Mouse (Mus musculus) hindbrain, embryonic 16.5 days (tissue): Measurements from ENCODE around the gene Cdc40. TPM values are rescaled to one million over a fixed set of nuclear protein-coding genes. Genes with fewer than 3 reads are reported as not detected.

ENCODE experiments used
- ATAC-seq: fragments of 200-750 bp; cut with Nextera tagmentation; 2 replicates; pipeline ENCODE4 v1.8.0; 2017; ENCODE audit warnings: moderate TSS enrichment, moderate library complexity
- H3K27ac ChIP-seq: fragments of 300-500 bp; sonication (generic); 2 replicates; pipeline ENCODE4 v1.5.1; 2014; ENCODE audit warnings: low read depth, mild to moderate bottlenecking, control low read depth, low read length, moderate library complexity
- H3K27me3 ChIP-seq: fragments of 300-500 bp; sonication (generic); replicated peaks from 2 replicates; pipeline ENCODE4 v1.6.1; 2014; ENCODE audit warnings: low read length; ENCODE audit not compliant: control insufficient read depth, insufficient read depth
- H3K36me3 ChIP-seq: fragments of 300-500 bp; sonication (generic); 2 replicates; pipeline ENCODE4 v1.6.1; 2014; ENCODE audit warnings: mild to moderate bottlenecking, low read length, moderate library complexity, mixed read lengths; ENCODE audit not compliant: control insufficient read depth, insufficient read depth
- H3K4me1 ChIP-seq: fragments of 300-500 bp; sonication (generic); 2 replicates; pipeline ENCODE4 v1.6.1; 2014; ENCODE audit warnings: low read depth, low read length; ENCODE audit not compliant: control insufficient read depth, insufficient read depth
- H3K4me2 ChIP-seq: fragments of 300-500 bp; sonication (generic); 2 replicates; pipeline ENCODE4 v1.6.1; 2014; ENCODE audit warnings: mild to moderate bottlenecking, low read length, control low read depth, moderate library complexity
- H3K4me3 ChIP-seq: fragments of 300-500 bp; sonication (generic); 2 replicates; pipeline ENCODE4 v1.5.1; 2014; ENCODE audit warnings: mild to moderate bottlenecking, low read length, control low read depth, moderate library complexity
- H3K9ac ChIP-seq: fragments of 300-500 bp; sonication (generic); 2 replicates; pipeline ENCODE4 v1.6.1; 2014; ENCODE audit warnings: low read depth, mild to moderate bottlenecking, control low read depth, low read length, moderate library complexity
- H3K9me3 ChIP-seq: fragments of 300-500 bp; sonication (generic); 2 replicates; pipeline ENCODE4 v1.6.1; 2014; ENCODE audit warnings: mild to moderate bottlenecking, low read length, moderate library complexity; ENCODE audit not compliant: control insufficient read depth
- WGBS: fragments of 180-500 bp; shearing (Covaris S2); extraction: QIAGEN DNeasy Blood & Tissue Kit; methylation state at CpG from one replicate; pipeline ENCODE4 v1.1.7; 2014; 5-methylcytosine and 5-hydroxymethylcytosine counted together
- polyA plus RNA-seq: library from polyadenylated mRNA; unstranded; fragments of >200 nt; fragmentation: Nextera tagmentation; extraction: Ambion mirVana; gene quantifications from 2 replicates; pipeline ENCODE4 v1.2.1, GENCODE M21; 2015

Gene Cdc40
- 18.8 and 22.1 TPM in 2 replicates for polyA plus RNA-seq

DNA sequence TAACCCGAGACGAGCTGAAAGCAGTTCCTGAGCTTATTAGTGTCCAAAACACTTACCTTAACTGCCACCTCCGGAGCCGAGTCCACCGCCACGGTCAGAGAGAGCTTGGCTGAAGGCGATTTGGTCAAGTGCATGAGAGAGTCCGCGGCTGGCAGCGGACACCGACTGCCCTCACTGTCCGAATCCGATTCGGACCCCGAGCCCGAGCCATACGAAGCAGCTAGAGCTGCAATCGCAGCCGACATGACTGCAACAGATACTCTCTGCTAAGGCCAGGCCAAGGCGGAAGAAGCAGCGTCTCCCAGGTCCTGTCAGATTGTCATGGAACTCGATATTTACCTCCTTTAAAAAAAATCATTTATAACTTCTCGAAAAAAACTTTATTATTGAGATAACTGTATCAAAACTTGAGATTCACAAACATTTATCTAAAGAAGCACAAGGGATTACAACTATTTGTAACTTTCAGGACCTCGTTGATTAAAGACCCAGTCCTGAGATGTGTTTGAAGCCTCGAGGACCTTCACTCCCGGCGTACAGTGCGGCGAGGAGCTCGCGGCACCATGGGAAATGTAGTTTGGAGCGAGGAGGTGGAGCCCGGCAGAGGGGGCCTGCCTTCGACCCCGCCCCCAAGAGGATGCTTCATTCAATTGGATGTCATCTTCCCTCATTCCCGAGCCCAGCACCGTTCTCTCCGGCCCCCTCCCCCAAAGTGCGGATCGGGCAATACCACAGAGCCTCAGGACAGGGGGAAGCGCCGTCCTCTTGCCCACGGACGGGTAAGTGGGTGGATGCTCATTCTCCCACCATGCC lies at the start of gene Cdc40, which contains the start of gene Wasf1:
Gene Cdc40 (minus strand): TSS at position 481 of the 813 bp plus-strand sequence.
Gene Wasf1 (plus strand): TSS at position 645 of the 813 bp plus-strand sequence.
- Histone ChIP-seq H3K4me3 (peak within 1 kb of the TSS; percentile 96), H3K4me1 (peaks cover 16% of the 10 kb centered on the region), H3K27ac (peak within 1 kb of the TSS; percentile 100), H3K27me3 (no peaks in the 10 kb centered on the region), H3K36me3 (no peaks in the 10 kb centered on the region), H3K9me3 (no peaks in the 10 kb centered on the region), H3K4me2 (peak within 1 kb of the TSS; percentile 66), H3K9ac (peak within 1 kb of the TSS; percentile 98)
- under 1% methylated on average over 44 of the region's 44 CpGs for WGBS
- peak; percentile 98 for ATAC-seq

GRCm38 (mm10) chr10:40919464-40919863 lies 36.4 kb upstream of the Cdc40 start:
- Histone ChIP-seq H3K9me3 (no peaks in the 10 kb centered on the region), H3K4me2 (no peak overlapping the region), H3K4me1 (no peaks in the 10 kb centered on the region; the same call in 1 of the 2 replicates), H3K9ac (no peak overlapping the region), H3K4me3 (no peak overlapping the region), H3K27ac (no peak overlapping the region), H3K36me3 (peaks cover 3% of the 10 kb centered on the region; the same call in 1 of the 2 replicates), H3K27me3 (no peaks in the 10 kb centered on the region)
- ATAC-seq = no peak
- WGBS = 70% methylated on average over 6 of the region's 6 CpGs

- H3K4me2 ChIP-seq = no peak overlapping the region
- ATAC-seq = no peak
- H3K27ac ChIP-seq = no peak overlapping the region
- H3K4me3 ChIP-seq = no peak overlapping the region
- no peaks in the 10 kb centered on the region for H3K9me3 ChIP-seq
- peaks cover 3% of the 10 kb centered on the region; the same call in 1 of the 2 replicates for H3K36me3 ChIP-seq
- H3K9ac ChIP-seq = no peak overlapping the region
- WGBS = 77% methylated on average over 8 of the region's 8 CpGs
- no peaks in the 10 kb centered on the region for H3K27me3 ChIP-seq
- H3K4me1 ChIP-seq = no peaks in the 10 kb centered on the region; the same call in 1 of the 2 replicates
Observed at GRCm38 (mm10) chr10:40918669-40919440, 35.7 kb upstream of the Cdc40 start.

GRCm38 (mm10) chr10:40915240-40915639 lies 32.1 kb upstream of the Cdc40 start:
- no peak overlapping the region for H3K4me2 ChIP-seq
- H3K27me3 ChIP-seq = no peaks in the 10 kb centered on the region
- H3K9ac ChIP-seq = no peak overlapping the region
- no peak overlapping the region for H3K27ac ChIP-seq
- ATAC-seq = no peak
- 0 out of 2 replicates have a peak, but pooled peaks cover 3% of the 10 kb centered on the region for H3K36me3 ChIP-seq
- no peaks in the 10 kb centered on the region; the same call in 1 of the 2 replicates for H3K4me1 ChIP-seq
- 84% methylated on average over 2 of the region's 2 CpGs for WGBS
- H3K4me3 ChIP-seq = no peak overlapping the region
- H3K9me3 ChIP-seq = no peaks in the 10 kb centered on the region

DNA sequence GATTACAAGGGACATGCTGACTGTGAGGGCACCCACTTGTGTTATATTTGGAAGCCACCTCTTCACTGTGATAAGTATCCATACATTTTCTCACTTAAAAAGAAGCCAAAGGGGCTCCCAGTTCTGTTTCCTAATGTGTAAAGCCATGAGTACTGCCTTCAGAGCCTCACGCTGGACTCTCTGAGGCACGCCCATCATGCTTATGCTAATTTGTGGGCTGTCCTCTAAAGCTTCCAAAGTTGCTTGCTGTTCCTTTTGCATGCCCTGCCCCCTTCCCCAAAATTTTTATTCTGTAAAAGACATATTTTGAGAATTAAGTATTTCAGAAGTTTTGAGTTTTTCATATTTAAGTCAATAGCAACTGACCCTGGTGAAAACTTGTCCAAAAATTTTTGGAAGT lies 27.7 kb upstream of the Cdc40 start:
- Histone ChIP-seq H3K36me3 (0 out of 2 replicates have a peak, but pooled peaks cover 3% of the 10 kb centered on the region), H3K9me3 (no peaks in the 10 kb centered on the region), H3K9ac (no peak overlapping the region), H3K4me2 (no peak overlapping the region), H3K27me3 (no peaks in the 10 kb centered on the region), H3K27ac (no peak overlapping the region), H3K4me3 (no peak overlapping the region), H3K4me1 (no peaks in the 10 kb centered on the region)
- 63% methylated on average over 2 of the region's 2 CpGs for WGBS
- no peak for ATAC-seq

GRCm38 (mm10) chr10:40908580-40908979 lies 25.5 kb upstream of the Cdc40 start:
- no peaks in the 10 kb centered on the region for H3K9me3 ChIP-seq
- no peak overlapping the region for H3K27ac ChIP-seq
- 49% methylated on average over 2 of the region's 2 CpGs for WGBS
- H3K36me3 ChIP-seq = 0 out of 2 replicates have a peak, but pooled peaks cover 3% of the 10 kb centered on the region
- no peaks in the 10 kb centered on the region for H3K4me1 ChIP-seq
- no peak for ATAC-seq
- no peak overlapping the region for H3K9ac ChIP-seq
- H3K4me3 ChIP-seq = no peak overlapping the region
- no peaks in the 10 kb centered on the region for H3K27me3 ChIP-seq
- no peak overlapping the region for H3K4me2 ChIP-seq

DNA sequence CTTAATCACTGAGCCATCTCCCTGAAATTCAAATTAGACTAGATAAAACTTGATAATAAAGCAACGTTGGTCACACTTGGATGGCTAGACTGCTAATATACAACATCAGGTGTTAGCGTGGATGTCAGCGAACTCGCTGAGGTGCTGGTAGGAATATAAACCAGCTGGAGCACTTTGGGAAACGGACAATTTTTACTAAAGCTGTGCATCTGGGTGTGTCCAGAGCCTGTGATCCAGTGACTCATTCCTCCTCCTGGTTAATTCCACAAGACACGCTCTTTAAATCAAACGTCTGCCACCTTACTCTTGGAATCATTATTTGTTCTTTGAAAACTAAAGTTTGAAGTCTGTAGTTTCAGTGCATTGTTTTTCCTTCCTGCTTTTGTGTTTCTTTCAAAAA lies 23.7 kb upstream of the Cdc40 start:
- H3K36me3 ChIP-seq = no peaks in the 10 kb centered on the region
- H3K4me1 ChIP-seq = no peaks in the 10 kb centered on the region
- ATAC-seq = no peak
- H3K9me3 ChIP-seq = no peaks in the 10 kb centered on the region
- no peak overlapping the region for H3K9ac ChIP-seq
- no peak overlapping the region for H3K27ac ChIP-seq
- no peak overlapping the region for H3K4me3 ChIP-seq
- no peak overlapping the region for H3K4me2 ChIP-seq
- 70% methylated on average over 7 of the region's 7 CpGs for WGBS
- no peaks in the 10 kb centered on the region for H3K27me3 ChIP-seq

DNA sequence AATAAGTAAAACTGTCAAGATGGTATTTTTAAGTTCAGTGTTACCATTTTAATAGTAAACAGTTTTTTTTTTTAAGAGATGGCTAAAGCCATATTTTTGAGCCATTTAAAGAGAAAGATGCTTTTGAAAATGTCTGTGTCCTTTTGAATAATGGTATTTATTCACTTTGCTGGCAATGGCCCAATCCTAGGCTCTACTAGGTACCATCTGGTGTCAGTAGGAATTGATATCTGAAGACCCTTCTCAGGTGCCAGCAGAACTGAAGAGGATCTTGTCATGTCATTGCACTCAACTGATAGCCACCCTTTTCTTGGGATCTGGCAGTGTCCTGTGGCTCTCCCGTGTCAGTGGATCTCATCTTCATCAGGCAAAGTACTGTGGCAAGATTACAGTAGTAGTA lies 23.0 kb upstream of the Cdc40 start:
- Histone ChIP-seq H3K4me1 (no peaks in the 10 kb centered on the region), H3K4me2 (no peak overlapping the region), H3K27ac (no peak overlapping the region)

GRCm38 (mm10) chr10:40901786-40902185 lies 18.7 kb upstream of the Cdc40 start:
- ATAC-seq = 0 out of 2 replicates have a peak, but pooled peaks have one; percentile 40
- H3K4me1 ChIP-seq = peaks cover 2% of the 10 kb centered on the region; the same call in 1 of the 2 replicates
- H3K27ac ChIP-seq = no peak overlapping the region
- 46% methylated on average over 4 of the region's 4 CpGs for WGBS
- H3K36me3 ChIP-seq = no peaks in the 10 kb centered on the region
- H3K27me3 ChIP-seq = no peaks in the 10 kb centered on the region
- H3K4me3 ChIP-seq = no peak overlapping the region
- no peaks in the 10 kb centered on the region for H3K9me3 ChIP-seq
- H3K9ac ChIP-seq = no peak overlapping the region
- H3K4me2 ChIP-seq = no peak overlapping the region

More for the DNA sequence above, 23.0 kb upstream of the Cdc40 start:
- no peak overlapping the region for H3K9ac ChIP-seq
- ATAC-seq = no peak
- H3K4me3 ChIP-seq = no peak overlapping the region
- no peaks in the 10 kb centered on the region for H3K36me3 ChIP-seq
- WGBS = 95% methylated on average over 1 of the region's 1 CpGs
- H3K9me3 ChIP-seq = no peaks in the 10 kb centered on the region
- H3K27me3 ChIP-seq = no peaks in the 10 kb centered on the region
